Mouse (Mus musculus) brain, embryonic 14.5 days (tissue): Measurements from ENCODE around the gene Atrip.

Source experiments
- CTCF ChIP-seq: fragments of 200-500 bp; IDR thresholded peaks from 2 replicates; pipeline ENCODE4 v1.5.1; 2012; ENCODE audit warnings: inconsistent platforms, mild to moderate bottlenecking, moderate library complexity, borderline replicate concordance; ENCODE audit not compliant: insufficient read depth, insufficient read length; ENCODE audit errors: extremely low read depth
- POLR2A ChIP-seq: fragments of 200-500 bp; IDR thresholded peaks from 2 replicates; pipeline ENCODE4 v1.6.1; 2012; ENCODE audit warnings: mild to moderate bottlenecking, inconsistent platforms, borderline replicate concordance; ENCODE audit not compliant: poor library complexity, insufficient read depth, insufficient read length, severe bottlenecking; ENCODE audit errors: extremely low read depth

DNA sequence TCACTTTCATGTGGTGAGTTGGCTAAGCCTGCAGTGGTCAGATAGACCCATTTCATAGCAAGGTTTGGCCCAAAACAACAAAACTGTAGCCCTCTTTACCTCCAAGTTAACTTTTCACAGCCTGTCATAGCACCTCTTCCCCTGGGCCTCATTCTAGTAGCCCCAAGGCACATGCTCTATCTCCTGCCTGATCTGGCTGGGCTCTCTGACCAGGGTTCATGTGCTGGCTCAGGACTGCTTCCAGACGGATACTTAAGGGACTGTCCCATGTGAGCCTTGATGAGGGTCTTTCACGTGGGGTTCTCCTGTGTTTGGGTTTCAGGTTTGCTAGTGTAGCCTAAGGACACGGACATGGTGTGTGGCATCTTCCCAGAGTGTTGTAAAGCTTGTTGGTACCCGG, 34.2 kb downstream of the Atrip start:
- TF ChIP-seq POLR2A (no peak), CTCF (no peak)
